Mouse (Mus musculus) heart, postnatal 0 days (tissue): ENCODE data around the gene Itfg2.

Experiments used
- CTCF ChIP-seq: IDR thresholded peaks from 2 replicates; pipeline ENCODE4 v1.5.1; 2016; ENCODE audit warnings: antibody characterized with exemption, control low read depth, low read depth
- EP300 ChIP-seq: IDR thresholded peaks from 2 replicates; pipeline ENCODE4 v1.6.1; 2016; ENCODE audit warnings: antibody characterized with exemption, low read depth

DNA sequence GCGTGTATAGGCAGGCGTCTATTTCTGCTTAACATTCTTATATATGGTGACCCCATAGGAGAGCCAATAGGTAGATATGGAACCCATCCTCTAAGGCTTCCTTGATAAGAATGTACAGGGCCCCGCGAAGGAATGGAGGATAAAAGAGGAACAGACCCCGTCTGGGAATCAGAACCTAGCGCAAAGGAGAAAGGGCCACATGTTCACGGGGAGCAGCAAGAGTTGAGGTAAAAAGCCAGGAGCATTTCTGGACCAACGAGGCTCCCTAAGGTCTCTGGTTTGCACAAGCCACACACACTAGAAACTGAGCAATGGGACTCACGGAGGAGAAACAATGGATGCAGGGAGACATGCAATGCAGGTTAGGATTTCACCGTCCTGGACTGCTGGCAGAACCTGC lies 12.6 kb upstream of the Itfg2 start:
- TF ChIP-seq CTCF (no peak), EP300 (no peak)
